Mouse (Mus musculus) left cerebral cortex, adult 6 months (tissue): ENCODE measurements around the gene Scaf1. TPM values are rescaled to one million over a fixed set of nuclear protein-coding genes. Genes with fewer than 3 reads are reported as not detected.

ENCODE experiments used
- long read RNA-seq, 2 experiments: library from polyadenylated mRNA; unstranded; transcript quantifications; one replicate each; pipeline ENCODE4 v2.0.0; 2019 to 2020
- polyA plus RNA-seq: library from polyadenylated mRNA; unstranded; fragments of <200 nt; fragmentation: Nextera tagmentation; gene quantifications from 2 replicates; pipeline ENCODE4 v1.2.3, GENCODE M21; 2021

The Scaf1 gene
- 61.4 and 61.9 TPM in 2 replicates for polyA plus RNA-seq
- long read RNA-seq, experiment 1, full-length matches to known transcripts: 2 of 15 reads
- long read RNA-seq, experiment 1, partial matches to known transcripts: 11 of 15 reads
- long read RNA-seq, experiment 1, other reads (novel, unspliced or antisense): 2 of 15 reads
- long read RNA-seq, experiment 2: 0 reads

DNA sequence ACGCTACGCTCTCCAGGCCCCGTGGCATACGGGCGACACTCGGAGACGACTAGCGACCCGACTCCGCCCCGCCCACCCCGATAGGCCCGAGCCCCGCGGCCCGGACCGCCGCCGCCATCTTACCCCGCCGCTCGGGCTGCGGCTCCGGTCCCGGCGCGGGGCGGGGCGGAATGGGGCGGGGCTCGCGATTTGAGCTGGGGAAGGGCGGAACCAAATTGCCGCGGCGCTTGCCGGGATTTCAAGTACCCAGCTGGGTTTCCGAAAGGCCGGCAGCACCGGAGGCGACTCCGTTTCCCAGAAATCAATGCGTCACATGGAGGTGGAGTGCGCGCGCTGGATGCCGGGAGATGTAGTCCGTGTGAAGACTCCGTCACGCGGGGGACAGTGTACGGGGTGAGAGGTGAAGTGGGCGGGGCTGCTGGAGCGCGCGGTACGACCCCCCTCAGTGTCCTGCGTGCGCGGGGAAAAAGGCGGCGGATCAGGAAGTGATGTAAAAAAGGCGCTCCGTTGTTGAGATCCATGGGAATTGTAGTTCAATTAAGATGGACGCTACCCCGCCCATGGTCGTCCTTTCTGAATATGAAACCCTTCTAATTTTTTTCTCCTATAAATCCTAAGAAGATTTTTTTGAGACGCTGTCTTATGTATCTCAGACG is at the start of gene Scaf1:
Gene Scaf1, minus strand, starts transcription at position 407 of the 656 bp plus-strand sequence.

DNA sequence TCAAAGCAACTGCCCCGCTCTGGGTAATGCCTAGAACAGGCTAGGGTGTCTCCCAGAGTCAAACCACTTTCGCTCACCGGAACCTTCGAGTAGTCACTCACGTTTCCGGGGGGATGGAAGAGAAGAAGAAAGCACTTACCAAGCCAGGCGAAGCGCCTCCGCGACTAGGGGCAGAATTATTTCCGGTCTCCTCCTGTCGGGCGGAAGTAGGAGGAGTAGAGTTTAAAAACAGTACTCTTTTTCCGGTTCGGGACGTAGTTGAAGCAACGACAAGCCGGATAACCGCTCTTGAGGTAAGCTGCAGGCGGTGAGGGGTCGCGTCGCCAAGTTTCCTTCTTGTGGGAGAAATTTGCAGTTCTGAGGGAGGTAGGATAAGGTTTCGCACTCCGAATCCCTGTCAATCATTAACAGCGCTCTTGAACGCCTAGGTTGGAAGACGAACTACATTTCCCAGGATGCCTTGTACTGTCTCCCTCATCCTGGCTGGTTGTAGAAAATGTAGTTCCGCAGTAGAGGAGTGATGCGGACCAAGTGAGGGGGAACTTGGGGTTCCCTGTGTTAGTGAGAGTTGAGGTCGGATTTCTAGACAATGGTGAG is 46.2 kb upstream of the Scaf1 start, which contains the start of the genes Nosip and Prrg2:
Gene Nosip, plus strand, starts transcription at position 191 of the 597 bp plus-strand sequence.
Gene Prrg2, minus strand, starts transcription at position 439 of the 597 bp plus-strand sequence.

DNA sequence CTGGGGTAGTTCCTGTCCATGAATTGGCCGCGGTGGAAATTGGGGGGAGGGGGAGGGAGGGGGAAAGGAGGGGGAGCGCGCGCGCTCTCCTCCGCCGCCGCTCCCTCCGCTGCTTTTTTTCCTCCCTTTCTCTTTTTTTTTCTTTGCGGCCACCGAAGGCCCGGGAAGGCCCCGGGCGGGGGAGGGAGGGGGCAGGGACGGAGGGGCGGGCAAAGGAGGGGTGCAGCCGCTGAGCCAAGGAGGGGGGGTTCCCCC is 36.6 kb upstream of the Scaf1 start, which contains the start of gene Prr12:
Gene Prr12, minus strand, starts transcription at position 20 of the 255 bp plus-strand sequence.

DNA sequence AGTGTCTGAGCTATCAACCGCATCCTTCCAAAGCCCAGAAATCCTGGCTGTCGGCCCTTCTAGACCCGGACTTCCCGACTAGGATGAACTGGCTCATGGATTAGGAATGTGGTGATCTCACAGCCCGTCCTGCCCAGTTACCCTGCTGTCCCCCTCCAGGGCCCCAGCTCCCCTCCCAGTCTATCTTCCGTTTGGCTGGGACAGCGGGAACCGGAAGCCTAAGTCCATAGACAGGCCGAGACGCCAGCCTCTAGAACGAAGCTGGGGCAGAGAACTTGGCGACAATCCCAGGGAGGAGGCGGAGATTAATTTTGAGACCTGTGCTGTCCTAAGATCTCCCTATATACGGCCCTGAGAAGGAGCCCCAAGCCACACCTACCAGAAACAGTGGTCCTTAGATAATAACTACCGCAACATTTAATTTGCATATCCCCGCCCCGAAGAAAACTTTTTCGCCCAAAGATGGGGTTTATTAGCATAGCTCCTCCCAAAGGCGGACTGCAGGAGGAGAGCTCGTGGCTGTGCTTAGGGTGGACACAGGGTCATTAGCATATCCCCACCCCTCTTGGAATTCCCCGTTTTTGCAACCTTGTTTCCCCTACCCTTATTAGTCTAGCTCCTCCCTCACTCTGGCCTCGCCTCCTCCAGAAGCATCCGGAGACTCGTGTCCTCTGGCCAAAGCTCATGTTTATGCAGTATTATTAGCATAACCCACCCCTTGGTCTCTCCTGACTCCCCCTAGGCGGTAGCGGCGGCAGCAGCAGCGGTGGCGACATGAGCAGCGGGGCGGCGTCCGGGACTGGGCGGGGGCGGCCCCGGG is 1.3 kb upstream of the Scaf1 start, which contains the start of gene Rras:
Gene Rras, plus strand, starts transcription at position 720 of the 820 bp plus-strand sequence.

DNA sequence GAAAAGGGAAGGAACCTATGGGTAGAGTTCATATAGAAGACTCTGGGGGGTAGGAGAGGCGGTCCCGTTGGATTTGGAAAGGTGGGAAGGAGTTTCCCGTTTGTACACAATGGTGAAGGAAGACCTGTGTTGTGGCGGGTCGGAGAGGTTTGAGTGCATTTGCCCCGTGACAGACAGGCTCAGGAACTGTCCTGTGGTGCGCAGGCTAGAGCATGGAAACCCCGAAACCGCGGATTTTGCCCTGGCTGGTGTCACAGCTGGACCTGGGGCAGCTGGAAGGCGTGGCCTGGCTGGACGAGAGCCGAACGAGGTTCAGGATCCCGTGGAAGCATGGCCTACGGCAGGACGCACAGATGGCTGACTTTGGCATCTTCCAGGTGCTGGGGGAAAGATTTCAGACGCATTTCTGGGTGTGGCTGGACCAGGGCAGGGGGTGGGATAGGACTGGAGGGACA is 17.6 kb downstream of the Scaf1 start, which contains the start of gene Bcl2l12:
Gene Bcl2l12, minus strand, starts transcription at position 212 of the 455 bp plus-strand sequence.

DNA sequence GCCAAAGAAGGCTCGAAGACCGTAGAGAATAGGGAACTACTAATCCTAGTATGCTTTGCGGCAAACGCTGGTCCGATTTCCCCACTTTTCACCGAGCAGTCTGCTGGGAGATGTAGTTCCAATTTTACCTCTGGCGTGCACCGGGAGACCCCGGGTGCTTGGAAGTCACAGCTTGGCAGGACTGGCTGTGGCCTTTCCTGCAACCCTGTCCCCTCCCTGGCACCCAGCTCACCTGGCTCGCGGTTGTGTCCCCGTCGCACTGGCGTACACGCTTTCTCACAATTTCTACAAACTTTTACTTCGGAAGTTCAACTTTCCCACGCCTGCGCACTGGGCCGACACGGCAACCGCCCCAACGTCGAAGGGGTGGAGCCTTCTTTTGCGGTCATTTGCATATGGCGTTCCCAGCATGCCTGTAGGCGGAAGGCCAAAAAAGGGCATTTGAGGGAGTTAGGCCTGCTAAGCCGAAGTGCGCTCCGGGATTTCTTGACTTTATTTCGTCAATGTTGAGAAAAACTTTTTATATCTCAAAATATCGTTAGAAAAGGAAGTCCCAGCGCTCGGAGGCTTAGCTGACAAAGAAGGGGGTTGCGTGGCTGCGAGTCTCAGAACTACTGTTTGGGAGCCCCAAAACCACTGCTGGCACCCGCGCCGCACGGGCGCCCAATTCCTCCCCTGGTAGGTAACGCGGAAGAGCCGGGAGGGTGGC is 18.8 kb downstream of the Scaf1 start, which contains the start of gene Irf3:
Gene Irf3, plus strand, starts transcription at position 418 of the 709 bp plus-strand sequence.

DNA sequence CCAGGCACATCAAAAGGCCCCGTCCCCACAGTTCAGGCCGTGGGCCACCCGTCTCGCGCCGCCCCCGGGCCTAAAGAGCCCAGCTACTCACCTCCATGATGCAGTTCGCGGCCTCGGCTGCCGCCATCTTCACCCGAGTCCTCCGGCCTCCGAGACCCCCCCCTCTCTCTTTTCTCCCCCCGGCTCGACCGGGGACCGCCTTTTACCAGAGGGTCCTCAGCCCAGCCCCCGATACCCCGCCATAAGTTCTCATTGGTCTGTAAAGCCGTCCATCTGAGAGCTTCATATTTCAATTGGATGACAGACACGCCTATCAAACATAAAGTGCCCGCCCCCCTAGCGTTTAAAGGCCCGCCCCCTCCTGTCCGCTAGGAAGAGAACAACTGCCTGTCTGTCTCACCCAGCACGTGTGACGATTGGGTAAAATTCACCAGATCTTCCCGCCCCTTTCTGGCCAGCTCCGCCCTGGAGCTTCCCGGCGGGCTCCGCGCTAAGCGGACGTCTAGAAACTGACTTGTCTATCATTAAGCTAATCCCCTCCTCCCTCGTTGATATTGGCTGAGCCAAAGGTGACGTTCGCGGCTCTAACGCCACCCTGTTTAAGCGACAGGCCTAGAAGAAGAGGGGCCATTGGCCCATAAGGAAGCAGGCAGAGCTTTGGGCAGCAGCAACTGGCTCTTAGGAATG is 29.8 kb downstream of the Scaf1 start, which contains the start of gene Prmt1:
Gene Prmt1, minus strand, starts transcription at position 377 of the 687 bp plus-strand sequence.

DNA sequence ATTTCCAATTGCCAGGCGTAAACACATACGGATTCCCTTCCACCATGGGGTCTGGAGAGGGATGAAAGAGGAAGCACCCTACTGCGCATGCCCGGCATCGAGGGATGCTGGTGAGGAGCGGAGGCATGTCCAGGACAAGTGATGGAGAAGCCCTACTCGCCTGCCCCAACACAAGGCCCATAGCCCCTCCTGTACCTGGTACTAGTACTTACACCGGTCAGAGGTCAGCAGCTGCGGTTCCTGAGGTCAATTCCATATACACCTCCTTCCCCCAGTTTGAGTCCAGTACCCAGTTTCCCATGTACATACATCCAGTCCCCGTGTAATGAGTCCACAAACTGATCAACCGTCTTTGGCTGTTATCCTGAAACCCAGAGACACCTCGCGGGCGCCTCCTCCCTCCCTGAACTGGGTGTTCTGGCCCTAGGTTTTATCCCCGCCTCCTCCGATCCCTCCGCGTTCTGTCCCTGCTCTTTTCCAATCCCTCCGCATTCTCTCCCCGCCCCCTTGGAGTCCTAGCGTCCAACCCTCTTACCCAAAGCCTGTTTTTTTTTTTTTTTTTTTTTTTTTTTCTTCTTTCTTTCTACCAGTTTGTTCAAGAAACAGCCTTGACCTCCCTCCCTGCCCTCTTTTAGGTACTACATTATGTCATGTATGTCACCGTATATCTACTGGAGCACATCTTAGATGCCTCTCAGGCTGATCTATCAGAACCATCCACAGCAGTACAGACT is 41.6 kb downstream of the Scaf1 start, which contains the start of gene Cpt1c:
Gene Cpt1c, minus strand, starts transcription at position 469 of the 734 bp plus-strand sequence.

Other genes starting within 250 kb of the Scaf1 start
- gene Nup62, start 200.3 kb downstream of the Scaf1 start, polyA plus RNA-seq: 9.7 and 11.8 TPM in 2 replicates
- gene Il4i1, start 200.0 kb downstream of the Scaf1 start, polyA plus RNA-seq: 0.51 and 1.0 TPM in 2 replicates
- 0.93 and 2.1 TPM in 2 replicates for gene Atf5, start 199.7 kb downstream of the Scaf1 start, polyA plus RNA-seq
- 31.0 and 50.0 TPM in 2 replicates for gene Akt1s1, start 167.4 kb downstream of the Scaf1 start, polyA plus RNA-seq
- gene Tbc1d17, start 167.3 kb downstream of the Scaf1 start, polyA plus RNA-seq: 48.7 and 69.5 TPM in 2 replicates
- 25.1 and 38.7 TPM in 2 replicates for gene Pnkp, start 159.2 kb downstream of the Scaf1 start, polyA plus RNA-seq
- gene Ptov1, start 146.6 kb downstream of the Scaf1 start, polyA plus RNA-seq: 120 and 523 TPM in 2 replicates
- 114 and 117 TPM in 2 replicates for gene Med25, start 123.7 kb downstream of the Scaf1 start, polyA plus RNA-seq
- gene Fuz, start 120.3 kb downstream of the Scaf1 start, polyA plus RNA-seq: 11.3 and 12.2 TPM in 2 replicates
- gene Ap2a1, start 86.9 kb downstream of the Scaf1 start, polyA plus RNA-seq: 27.8 and 116 TPM in 2 replicates
- gene Tsks, start 73.2 kb downstream of the Scaf1 start, polyA plus RNA-seq: 0.91 and 0.97 TPM in 2 replicates
- gene Cpt1c, start 41.5 kb downstream of the Scaf1 start, polyA plus RNA-seq: 48.7 and 54.3 TPM in 2 replicates
- gene Prmt1, start 29.8 kb downstream of the Scaf1 start, polyA plus RNA-seq: 9.6 and 17.5 TPM in 2 replicates
- gene Irf3, start 18.7 kb downstream of the Scaf1 start, polyA plus RNA-seq: 11.6 and 14.6 TPM in 2 replicates
- gene Bcl2l12, start 17.7 kb downstream of the Scaf1 start, polyA plus RNA-seq: 2.0 and 2.6 TPM in 2 replicates
- 5.0 and 5.8 TPM in 2 replicates for gene Rras, start 1.6 kb upstream of the Scaf1 start, polyA plus RNA-seq
- gene Prr12, start 36.5 kb upstream of the Scaf1 start, polyA plus RNA-seq: 3.6 and 6.1 TPM in 2 replicates
- gene Nosip, start 46.1 kb upstream of the Scaf1 start, polyA plus RNA-seq: 36.5 and 47.8 TPM in 2 replicates
- 11.7 and 12.1 TPM in 2 replicates for gene Prrg2, start 46.3 kb upstream of the Scaf1 start, polyA plus RNA-seq
- 9.5 and 14.4 TPM in 2 replicates for gene Rcn3, start 75.9 kb upstream of the Scaf1 start, polyA plus RNA-seq
- 26.0 and 28.5 TPM in 2 replicates for gene Fcgrt, start 87.5 kb upstream of the Scaf1 start, polyA plus RNA-seq
- 1,227 and 1,374 TPM in 2 replicates for gene Rps11, start 108.1 kb upstream of the Scaf1 start, polyA plus RNA-seq
- gene Rpl13a, start 112.4 kb upstream of the Scaf1 start, polyA plus RNA-seq: 2,046 and 2,172 TPM in 2 replicates
- 0.14 TPM in 1 of 2 replicates, not detected in the other for gene Gm45713, start 119.9 kb upstream of the Scaf1 start, polyA plus RNA-seq
- 0.70 and 0.99 TPM in 2 replicates for gene Flt3l, start 120.1 kb upstream of the Scaf1 start, polyA plus RNA-seq
- 37.8 and 48.3 TPM in 2 replicates for gene Pih1d1, start 137.9 kb upstream of the Scaf1 start, polyA plus RNA-seq
- gene Aldh16a1, start 138.2 kb upstream of the Scaf1 start, polyA plus RNA-seq: 4.8 TPM in 2 replicates
- gene Slc17a7, start 147.6 kb upstream of the Scaf1 start, polyA plus RNA-seq: 45.6 and 104 TPM in 2 replicates
- 0.05 TPM in 1 of 2 replicates, not detected in the other for gene Gfy, start 163.2 kb upstream of the Scaf1 start, polyA plus RNA-seq
- gene Pth2, start 164.6 kb upstream of the Scaf1 start, polyA plus RNA-seq: not detected in 2 replicates
- gene Ccdc155, start 188.5 kb upstream of the Scaf1 start, polyA plus RNA-seq: 3.6 and 4.4 TPM in 2 replicates
- 41.8 and 55.2 TPM in 2 replicates for gene Dkkl1, start 195.8 kb upstream of the Scaf1 start, polyA plus RNA-seq
- gene Tead2, start 199.4 kb upstream of the Scaf1 start, polyA plus RNA-seq: 0.40 and 2.1 TPM in 2 replicates
- gene Cd37, start 222.8 kb upstream of the Scaf1 start, polyA plus RNA-seq: 9.9 and 10.6 TPM in 2 replicates
- 1.1 and 1.6 TPM in 2 replicates for gene Slc6a16, start 224.7 kb upstream of the Scaf1 start, polyA plus RNA-seq